Mouse (Mus musculus) activated CD4-positive, CD25-positive, alpha-beta regulatory T cell, adult 9 weeks (primary cell): ENCODE measurements around the gene Rwdd4a. TPM values are rescaled to one million over a fixed set of nuclear protein-coding genes. Genes with fewer than 3 reads are reported as not detected.

ENCODE experiments used
- polyA plus RNA-seq: library from polyadenylated mRNA; unstranded; fragments of 100-300 nt; shearing (Covaris generic); gene quantifications from one replicate; pipeline ENCODE4 v1.2.1, GENCODE M21; 2017

The Rwdd4a gene
- polyA plus RNA-seq = 49.5 TPM

GRCm38 (mm10) chr8:47533344-47534125 lies at the start of gene Rwdd4a, which contains the start of gene Trappc11:
Rwdd4a (plus strand) TSS chr8:47533664.
Trappc11 (minus strand) TSS chr8:47533470.

Other genes starting within 250 kb of the Rwdd4a start
- 0.16 TPM for gene Stox2, start 87.3 kb upstream of the Rwdd4a start, polyA plus RNA-seq
- gene Trappc11, start 194 bp upstream of the Rwdd4a start, polyA plus RNA-seq = 49.0 TPM
- 5.5 TPM for gene Ing2, start 141.9 kb downstream of the Rwdd4a start, polyA plus RNA-seq
- gene Cdkn2aip, start 180.3 kb downstream of the Rwdd4a start, polyA plus RNA-seq = 35.6 TPM